Mouse (Mus musculus) intestine, postnatal 0 days (tissue): ENCODE measurements around the gene Uprt. TPM values are rescaled to one million over a fixed set of nuclear protein-coding genes. Genes with fewer than 3 reads are reported as not detected.

ENCODE experiments used
- ATAC-seq: fragments of 200-750 bp; cut with Nextera tagmentation; 2 replicates; pipeline ENCODE4 v1.8.0; 2017; ENCODE audit warnings: mild to moderate bottlenecking, moderate TSS enrichment, moderate library complexity
- H3K27ac ChIP-seq: fragments of 300-500 bp; sonication (generic); 2 replicates; pipeline ENCODE4 v1.5.1; 2014; ENCODE audit warnings: mild to moderate bottlenecking, low read depth, low read length, moderate library complexity
- H3K27me3 ChIP-seq: fragments of 300-500 bp; sonication (generic); replicated peaks from 2 replicates; pipeline ENCODE4 v1.6.1; 2014; ENCODE audit warnings: low read length, mixed read lengths; ENCODE audit not compliant: control insufficient read depth, insufficient read depth
- H3K36me3 ChIP-seq: fragments of 300-500 bp; sonication (generic); 2 replicates; pipeline ENCODE4 v1.6.1; 2014; ENCODE audit warnings: mild to moderate bottlenecking, moderate library complexity; ENCODE audit not compliant: control insufficient read depth, insufficient read depth
- H3K4me1 ChIP-seq: fragments of 300-500 bp; sonication (generic); replicated peaks from 2 replicates; pipeline ENCODE4 v1.6.1; 2014; ENCODE audit warnings: antibody characterized with exemption, low read length, mixed read lengths; ENCODE audit not compliant: control insufficient read depth, insufficient read depth
- H3K4me2 ChIP-seq: fragments of 300-500 bp; sonication (generic); replicated peaks from 2 replicates; pipeline ENCODE4 v1.6.1; 2014; ENCODE audit warnings: low read depth, mild to moderate bottlenecking, moderate library complexity
- H3K4me3 ChIP-seq: fragments of 300-500 bp; sonication (generic); 2 replicates; pipeline ENCODE4 v1.5.1; 2014; ENCODE audit warnings: low read depth, low read length
- H3K9ac ChIP-seq: fragments of 300-500 bp; sonication (generic); 2 replicates; pipeline ENCODE4 v1.6.1; 2014; ENCODE audit warnings: mild to moderate bottlenecking, low read depth, low read length
- H3K9me3 ChIP-seq: fragments of 300-500 bp; sonication (generic); 2 replicates; pipeline ENCODE4 v1.6.1; 2016; ENCODE audit warnings: mixed run types; ENCODE audit not compliant: control insufficient read depth
- CTCF ChIP-seq: sonication (generic); IDR thresholded peaks from 2 replicates; pipeline ENCODE4 v1.5.1; 2016; ENCODE audit warnings: low read depth, mild to moderate bottlenecking, control low read depth, antibody characterized with exemption, moderate library complexity
- WGBS: fragments of 180-500 bp; shearing (Covaris S2); extraction: QIAGEN DNeasy Blood & Tissue Kit; methylation state at CpG from one replicate; pipeline ENCODE4 v1.1.7; 2014; 5-methylcytosine and 5-hydroxymethylcytosine counted together
- polyA plus RNA-seq: library from polyadenylated mRNA; unstranded; fragments of >200 nt; fragmentation: Nextera tagmentation; extraction: Ambion mirVana; gene quantifications from 2 replicates; pipeline ENCODE4 v1.2.1, GENCODE M21; 2015

Uprt gene
- 0.90 and 0.91 TPM in 2 replicates for polyA plus RNA-seq

DNA sequence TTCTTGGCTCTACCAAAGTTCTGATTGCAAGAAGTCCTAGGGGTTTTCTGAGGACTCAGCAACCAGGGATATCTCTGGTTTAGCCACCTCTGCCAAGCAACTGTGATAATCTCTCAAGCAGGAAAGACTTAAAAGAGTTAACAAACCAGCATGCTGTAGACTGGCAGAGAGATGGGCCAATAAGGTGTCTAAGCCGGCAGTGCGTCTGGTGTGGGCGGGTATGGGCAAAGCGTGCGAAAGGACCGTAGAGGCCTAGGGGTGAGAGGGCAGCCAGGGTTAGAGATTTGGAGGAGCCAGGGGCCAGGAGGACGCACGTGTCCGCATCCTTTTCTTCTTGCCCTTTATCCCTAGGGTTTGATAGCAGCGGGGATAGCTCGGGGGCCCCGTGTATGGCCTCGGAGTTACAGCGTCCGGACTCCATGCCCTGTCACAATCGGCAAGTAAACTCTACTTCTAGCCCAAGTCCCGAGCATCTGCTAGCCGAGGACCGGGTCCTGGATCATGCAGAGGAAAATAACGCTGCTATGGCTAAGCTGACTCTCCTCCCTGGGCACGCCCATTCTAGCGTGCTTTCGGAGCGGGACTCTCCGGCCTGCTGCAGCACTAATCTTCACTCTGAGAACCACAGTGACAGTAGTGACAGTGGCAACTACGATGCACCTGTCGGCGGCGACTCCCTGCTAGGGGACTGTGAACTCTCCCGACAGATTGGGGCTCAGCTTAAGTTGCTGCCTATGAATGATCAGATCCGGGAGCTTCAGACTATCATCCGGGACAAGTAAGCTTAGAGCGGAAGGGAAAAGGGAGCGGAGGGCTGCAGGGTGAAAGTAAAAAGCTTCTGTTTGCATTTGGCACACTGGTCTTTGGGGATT lies at the start of gene Uprt:
TSS of gene Uprt (plus strand) at position 247 of the 872 bp plus-strand sequence.
- TF ChIP-seq CTCF = no peak
- H3K36me3 ChIP-seq = no peaks in the 10 kb centered on the region
- H3K4me2 ChIP-seq = peak within 1 kb of the TSS; percentile 64
- peak within 1 kb of the TSS; percentile 45 for H3K9ac ChIP-seq
- ATAC-seq = peak; percentile 89
- H3K4me1 ChIP-seq = no peaks in the 10 kb centered on the region
- H3K27me3 ChIP-seq = no peaks in the 10 kb centered on the region
- peak within 1 kb of the TSS; percentile 50 for H3K4me3 ChIP-seq
- 26% methylated on average over 34 of the region's 34 CpGs for WGBS
- peak within 1 kb of the TSS; percentile 68 for H3K27ac ChIP-seq
- H3K9me3 ChIP-seq = no peaks in the 10 kb centered on the region

DNA sequence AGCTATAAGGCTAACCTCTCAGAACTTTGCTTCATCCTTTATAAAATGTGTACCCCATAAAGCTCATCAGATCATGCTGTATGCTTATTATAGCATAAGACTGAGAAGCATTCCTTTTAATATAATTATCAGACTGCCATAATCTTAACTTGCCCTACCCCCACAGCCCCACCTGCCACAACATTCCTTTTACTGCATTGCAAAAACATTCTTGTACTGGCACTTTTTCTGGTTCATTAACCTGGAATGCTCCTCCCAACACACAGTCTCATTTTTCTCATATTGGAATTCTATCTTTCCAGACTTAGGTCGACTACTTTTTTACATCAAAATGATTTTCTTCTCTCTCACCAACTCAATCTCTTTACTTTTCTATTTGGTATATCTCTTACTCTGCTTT lies 49.2 kb upstream of the Uprt start:
- no peak for ATAC-seq
- H3K9me3 ChIP-seq = no peaks in the 10 kb centered on the region
- H3K4me1 ChIP-seq = no peaks in the 10 kb centered on the region
- 46% methylated on average over 1 of the region's 1 CpGs for WGBS
- H3K4me3 ChIP-seq = no peak overlapping the region
- H3K27me3 ChIP-seq = no peaks in the 10 kb centered on the region
- TF ChIP-seq CTCF = no peak
- H3K36me3 ChIP-seq = no peaks in the 10 kb centered on the region
- no peak overlapping the region for H3K4me2 ChIP-seq
- H3K27ac ChIP-seq = no peak overlapping the region
- no peak overlapping the region for H3K9ac ChIP-seq

GRCm38 (mm10) chrX:104452433-104452832 lies 30.2 kb upstream of the Uprt start:
- TF ChIP-seq CTCF = no peak
- no peak overlapping the region for H3K4me3 ChIP-seq
- H3K9ac ChIP-seq = no peak overlapping the region
- no peak overlapping the region for H3K27ac ChIP-seq
- H3K36me3 ChIP-seq = no peaks in the 10 kb centered on the region
- H3K4me2 ChIP-seq = no peak overlapping the region
- 78% methylated on average over 1 of the region's 1 CpGs for WGBS
- H3K4me1 ChIP-seq = no peaks in the 10 kb centered on the region
- ATAC-seq = no peak
- H3K9me3 ChIP-seq = no peaks in the 10 kb centered on the region
- H3K27me3 ChIP-seq = no peaks in the 10 kb centered on the region

- 40% methylated on average over 2 of the region's 2 CpGs for WGBS
- no peak for ATAC-seq
- H3K9ac ChIP-seq = no peak overlapping the region
Observed at GRCm38 (mm10) chrX:104461755-104462154, 20.9 kb upstream of the Uprt start.

DNA sequence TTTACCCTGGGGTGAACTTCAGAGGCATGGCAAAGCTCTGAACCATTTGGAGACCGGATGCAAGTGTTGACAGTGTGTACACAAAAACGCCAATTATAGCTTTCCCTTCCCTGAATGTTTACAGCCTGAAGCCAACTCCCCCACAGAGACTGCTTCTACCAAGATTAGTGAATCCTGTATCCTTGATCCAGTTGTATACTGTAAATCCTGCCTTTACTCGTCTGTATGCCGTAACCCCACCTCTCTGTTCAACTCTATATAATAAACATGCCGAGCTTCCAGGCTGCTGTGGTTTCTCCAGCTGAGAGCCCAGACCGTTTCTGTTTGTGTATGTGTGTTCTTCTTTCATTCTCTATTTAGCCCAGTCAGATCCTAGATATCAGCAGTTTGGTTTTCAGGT lies 18.2 kb upstream of the Uprt start:
- 51% methylated on average over 6 of the region's 6 CpGs for WGBS
- Histone ChIP-seq H3K4me2 (no peak overlapping the region), H3K9me3 (no peaks in the 10 kb centered on the region), H3K27me3 (no peaks in the 10 kb centered on the region), H3K4me1 (no peaks in the 10 kb centered on the region), H3K9ac (no peak overlapping the region), H3K27ac (no peak overlapping the region), H3K4me3 (no peak overlapping the region), H3K36me3 (no peaks in the 10 kb centered on the region)
- no peak for ATAC-seq
- no peak for TF ChIP-seq CTCF

More at GRCm38 (mm10) chrX:104461755-104462154, 20.9 kb upstream of the Uprt start:
- H3K4me2 ChIP-seq = no peak overlapping the region
- TF ChIP-seq CTCF = no peak
- H3K36me3 ChIP-seq = no peaks in the 10 kb centered on the region
- no peak overlapping the region for H3K4me3 ChIP-seq
- H3K4me1 ChIP-seq = no peaks in the 10 kb centered on the region
- H3K27ac ChIP-seq = no peak overlapping the region
- H3K27me3 ChIP-seq = no peaks in the 10 kb centered on the region
- H3K9me3 ChIP-seq = no peaks in the 10 kb centered on the region

GRCm38 (mm10) chrX:104478041-104478440 lies 4.6 kb upstream of the Uprt start:
- H3K36me3 ChIP-seq = no peaks in the 10 kb centered on the region
- 15% methylated on average over 2 of the region's 2 CpGs for WGBS
- no peak for ATAC-seq
- H3K9me3 ChIP-seq = no peaks in the 10 kb centered on the region
- H3K4me2 ChIP-seq = no peak overlapping the region
- H3K27ac ChIP-seq = no peak overlapping the region
- TF ChIP-seq CTCF = no peak
- H3K4me3 ChIP-seq = no peak overlapping the region
- no peaks in the 10 kb centered on the region for H3K27me3 ChIP-seq
- H3K9ac ChIP-seq = no peak overlapping the region
- no peaks in the 10 kb centered on the region for H3K4me1 ChIP-seq
